Mouse (Mus musculus) forebrain, embryonic 10.5 days (tissue): ENCODE data around the gene Sec1. TPM values are rescaled to one million over a fixed set of nuclear protein-coding genes. Genes with fewer than 3 reads are reported as not detected.

Experiments
- DNase-seq: peaks from one replicate; pipeline ENCODE4 v3.0.0-alpha.2; 2017; ENCODE audit warnings: low spot score; ENCODE audit errors: extremely low spot score
- H3K27ac ChIP-seq: fragments of 300-500 bp; sonication (generic); 2 replicates; pipeline ENCODE4 v1.5.1; 2016; ENCODE audit warnings: mild to moderate bottlenecking
- H3K27me3 ChIP-seq: fragments of 300-500 bp; sonication (generic); 2 replicates; pipeline ENCODE4 v1.6.1; 2016; ENCODE audit warnings: mild to moderate bottlenecking; ENCODE audit not compliant: poor library complexity, severe bottlenecking
- H3K36me3 ChIP-seq: fragments of 300-500 bp; sonication (generic); replicated peaks from 2 replicates; pipeline ENCODE4 v1.6.1; 2016; ENCODE audit warnings: mild to moderate bottlenecking, moderate library complexity
- H3K4me1 ChIP-seq: fragments of 300-500 bp; sonication (generic); 2 replicates; pipeline ENCODE4 v1.6.1; 2016
- H3K4me3 ChIP-seq: fragments of 300-500 bp; sonication (generic); 2 replicates; pipeline ENCODE4 v1.5.1; 2016; ENCODE audit warnings: mild to moderate bottlenecking, moderate library complexity
- H3K9me3 ChIP-seq: fragments of 300-500 bp; sonication (generic); 2 replicates; pipeline ENCODE4 v1.6.1; 2016; ENCODE audit warnings: mild to moderate bottlenecking, moderate library complexity
- WGBS: fragments of 180-500 bp; shearing (Covaris S2); methylation state at CpG from one replicate; pipeline ENCODE4 v1.1.7; 2016; 5-methylcytosine and 5-hydroxymethylcytosine counted together
- polyA plus RNA-seq: library from polyadenylated mRNA; unstranded; fragments of >200 nt; fragmentation: Nextera tagmentation; extraction: Ambion mirVana; gene quantifications from 2 replicates; pipeline ENCODE4 v1.2.1, GENCODE M21; 2016

The Sec1 gene
- polyA plus RNA-seq, 1 experiment from 2014 or later = 0.78 TPM

DNA sequence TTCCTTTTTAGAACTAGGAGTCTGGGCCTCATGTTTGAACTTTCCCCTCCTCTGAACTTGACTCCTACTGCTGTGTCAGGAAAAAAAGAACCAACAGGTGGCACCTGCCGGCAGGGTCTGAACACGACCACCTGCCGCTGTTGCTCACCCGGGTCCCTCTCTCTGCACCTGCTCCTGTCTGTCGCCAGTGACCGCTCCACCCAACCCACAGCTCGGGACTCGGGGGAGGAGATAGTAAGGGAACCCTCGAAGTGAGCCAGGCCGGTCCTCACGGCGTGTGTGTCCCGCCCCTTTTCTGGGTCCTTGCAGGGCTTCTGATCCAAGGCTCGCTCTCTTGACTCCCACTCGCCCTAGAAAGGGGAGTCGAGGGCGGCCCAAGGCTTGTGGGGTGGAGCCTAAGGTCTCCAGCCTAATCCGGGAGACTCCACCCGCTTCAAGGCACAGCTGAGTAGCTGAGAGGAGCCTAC is 54.6 kb downstream of the Sec1 start, which contains the start of gene Mamstr:
Mamstr (plus strand) TSS at position 417 of the 467 bp plus-strand sequence.
- H3K4me3 ChIP-seq = peak within 1 kb of the TSS; percentile 37
- H3K4me1 ChIP-seq = peaks cover 57% of the 10 kb centered on the region
- DNase-seq = no peak
- H3K36me3 ChIP-seq = peaks cover 19% of the 10 kb centered on the region
- WGBS = 19% methylated on average over 19 of the region's 19 CpGs
- peaks cover 3% of the 10 kb centered on the region; the same call in 1 of the 2 replicates for H3K9me3 ChIP-seq
- peak within 1 kb of the TSS; percentile 73 for H3K27ac ChIP-seq
- peaks cover 23% of the 10 kb centered on the region for H3K27me3 ChIP-seq

DNA sequence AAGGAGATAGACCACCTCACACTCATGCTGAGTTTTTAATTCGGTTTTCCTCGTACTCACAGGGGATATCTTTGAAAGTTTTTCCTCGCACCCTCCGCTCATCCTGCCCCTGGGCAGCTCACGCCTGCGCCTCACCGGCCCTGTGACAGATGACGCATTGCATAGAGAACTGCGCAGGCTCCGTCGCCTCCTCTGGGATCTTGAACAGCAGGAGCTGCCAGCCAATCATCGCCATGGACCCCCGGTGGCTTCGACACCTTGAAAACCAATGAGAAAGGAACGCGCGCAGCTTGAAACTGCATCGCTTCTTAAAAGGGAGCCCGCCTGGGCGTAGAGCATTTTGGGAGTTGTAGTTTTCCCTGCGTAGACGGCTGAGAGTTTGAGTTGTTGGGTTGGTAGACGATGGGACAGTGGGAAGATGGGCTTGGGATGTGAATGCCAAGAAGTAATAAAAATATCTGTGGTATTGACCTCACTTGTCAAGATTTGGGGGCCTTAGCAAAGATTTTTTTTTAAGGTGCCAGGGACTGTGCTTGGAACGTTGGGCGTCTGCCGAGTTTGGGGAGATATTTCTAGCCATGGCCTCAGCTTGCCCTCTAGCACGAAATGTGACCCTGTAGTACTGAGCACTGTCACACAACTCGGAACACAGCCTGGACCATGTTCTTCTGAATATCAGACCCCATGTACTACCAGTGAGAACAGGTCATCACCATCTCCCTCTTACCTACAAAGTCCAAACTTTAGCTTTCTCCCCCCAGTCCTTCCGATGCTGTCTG is 55.4 kb downstream of the Sec1 start:
- peak; percentile 94 for DNase-seq
- peaks cover 3% of the 10 kb centered on the region; the same call in 1 of the 2 replicates for H3K9me3 ChIP-seq
- peaks cover 24% of the 10 kb centered on the region for H3K27me3 ChIP-seq
- 19% methylated on average over 29 of the region's 29 CpGs for WGBS
- peak overlapping the region; percentile 37 for H3K4me3 ChIP-seq
- H3K36me3 ChIP-seq = peaks cover 19% of the 10 kb centered on the region
- peaks cover 50% of the 10 kb centered on the region for H3K4me1 ChIP-seq
- peak overlapping the region; percentile 73 for H3K27ac ChIP-seq

DNA sequence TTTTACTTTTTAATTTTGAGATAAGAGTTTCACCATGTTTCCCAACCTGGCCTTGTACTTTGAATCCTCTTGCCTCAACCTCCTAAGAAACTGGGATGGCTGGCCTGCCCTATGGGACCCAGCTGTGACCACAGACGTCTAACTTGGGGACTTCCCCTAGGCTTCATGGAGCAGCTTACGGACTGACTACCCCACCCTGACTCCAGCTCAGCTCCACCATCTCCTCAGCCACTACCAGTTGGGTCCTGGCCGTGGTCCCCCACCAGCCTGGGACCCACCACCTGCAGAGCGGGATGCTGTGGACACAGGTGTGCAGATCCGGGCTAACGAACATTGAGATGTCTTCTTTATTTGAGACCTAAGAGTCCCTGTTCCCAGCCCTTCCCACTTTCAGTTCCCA is 56.5 kb downstream of the Sec1 start:
- H3K9me3 ChIP-seq = peaks cover 3% of the 10 kb centered on the region; the same call in 1 of the 2 replicates
- H3K36me3 ChIP-seq = peaks cover 19% of the 10 kb centered on the region
- DNase-seq = no peak
- H3K27ac ChIP-seq = no peak overlapping the region
- peak overlapping the region; percentile 37; the same call in 1 of the 2 replicates for H3K4me3 ChIP-seq
- WGBS = 93% methylated on average over 6 of the region's 6 CpGs
- peaks cover 35% of the 10 kb centered on the region for H3K27me3 ChIP-seq
- peaks cover 42% of the 10 kb centered on the region for H3K4me1 ChIP-seq

DNA sequence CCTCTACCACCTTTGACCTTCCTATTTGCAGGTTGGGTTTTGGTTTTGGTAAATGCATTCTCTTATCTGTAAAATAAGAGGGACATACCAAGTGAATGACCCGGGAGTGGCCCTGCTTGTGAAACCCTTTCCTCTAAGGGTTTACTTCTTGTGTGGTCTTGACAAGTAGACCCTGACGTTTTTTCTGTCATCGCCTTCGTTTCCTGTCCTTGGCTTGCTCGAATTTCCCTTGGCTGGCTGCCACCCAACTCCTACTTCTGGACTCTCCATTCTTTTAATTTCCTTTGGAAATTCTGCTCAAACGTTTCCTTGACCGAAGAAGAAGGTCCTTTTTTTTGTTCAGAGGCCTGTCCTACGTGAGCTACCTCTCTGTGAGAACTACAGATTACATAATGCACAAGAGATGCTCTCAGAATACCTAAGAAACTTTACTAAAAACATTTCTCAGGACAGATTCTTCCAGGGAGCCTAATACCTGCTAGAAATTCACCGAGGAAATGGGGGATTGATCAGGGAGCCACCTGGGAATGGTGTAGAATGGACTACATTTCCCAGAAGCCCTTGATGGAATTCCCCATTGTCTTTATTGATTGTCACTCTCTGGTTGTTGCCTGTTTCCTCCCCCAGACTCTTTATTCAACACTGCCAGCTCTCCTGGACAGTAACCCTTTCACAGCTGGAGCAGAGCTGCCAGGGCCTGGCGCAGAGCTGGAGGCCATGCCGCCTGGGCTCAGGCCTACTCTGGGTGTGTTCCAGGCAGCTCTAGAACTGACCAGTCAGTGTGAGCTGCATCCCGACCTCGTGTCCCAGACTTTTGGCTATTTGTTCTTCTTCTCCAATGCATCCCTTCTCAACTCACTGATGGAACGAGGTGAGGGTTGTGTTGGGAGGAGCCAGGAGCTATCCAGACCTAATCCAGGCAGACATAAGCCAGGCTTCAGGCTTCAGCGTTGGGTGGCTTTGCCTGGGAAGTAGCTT is 58.2 kb downstream of the Sec1 start:
- 87% methylated on average over 15 of the region's 15 CpGs for WGBS
- Histone ChIP-seq H3K4me1 (peaks cover 33% of the 10 kb centered on the region), H3K9me3 (peaks cover 3% of the 10 kb centered on the region; the same call in 1 of the 2 replicates), H3K36me3 (peaks cover 19% of the 10 kb centered on the region), H3K27ac (no peak overlapping the region), H3K27me3 (peaks cover 46% of the 10 kb centered on the region), H3K4me3 (no peak overlapping the region)
- no peak for DNase-seq

DNA sequence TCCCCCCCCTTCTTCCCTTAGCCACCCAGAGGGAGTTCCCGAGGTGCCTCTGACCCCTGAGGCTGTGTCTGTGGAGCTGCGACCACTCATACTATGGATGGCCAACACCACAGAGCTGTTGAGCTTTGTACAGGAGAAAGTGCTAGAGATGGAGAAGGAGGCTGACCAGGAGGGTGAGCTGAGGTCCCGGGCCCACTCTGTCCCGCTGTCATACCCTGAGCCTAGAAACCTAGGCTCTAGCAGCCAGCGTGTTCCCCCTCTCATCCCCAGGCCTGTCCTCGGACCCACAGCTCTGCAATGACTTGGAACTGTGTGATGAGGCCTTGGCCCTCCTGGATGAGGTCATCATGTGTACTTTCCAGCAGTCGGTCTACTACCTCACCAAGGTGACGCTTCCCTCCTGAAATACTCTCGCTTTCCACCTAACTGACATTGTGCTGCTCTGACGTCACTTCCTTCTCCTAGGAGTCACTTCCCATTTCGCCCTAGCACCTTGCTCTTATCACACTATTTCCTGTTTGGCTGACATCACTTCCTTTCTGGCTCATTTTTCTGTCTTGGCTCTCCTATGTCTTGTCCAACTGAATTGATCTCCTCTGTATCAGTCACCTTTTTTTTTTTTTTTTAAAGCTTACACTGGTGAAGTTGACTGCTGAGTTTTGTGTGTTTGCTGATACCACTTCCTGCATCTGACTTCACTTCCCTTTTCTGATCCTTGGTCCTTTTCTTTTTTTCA is 59.1 kb downstream of the Sec1 start:
- no peak for DNase-seq
- H3K4me3 ChIP-seq = no peak overlapping the region
- H3K9me3 ChIP-seq = peaks cover 3% of the 10 kb centered on the region; the same call in 1 of the 2 replicates
- H3K36me3 ChIP-seq = peaks cover 19% of the 10 kb centered on the region
- WGBS = 95% methylated on average over 11 of the region's 11 CpGs
- no peak overlapping the region for H3K27ac ChIP-seq
- peaks cover 47% of the 10 kb centered on the region for H3K27me3 ChIP-seq
- H3K4me1 ChIP-seq = peaks cover 30% of the 10 kb centered on the region

DNA sequence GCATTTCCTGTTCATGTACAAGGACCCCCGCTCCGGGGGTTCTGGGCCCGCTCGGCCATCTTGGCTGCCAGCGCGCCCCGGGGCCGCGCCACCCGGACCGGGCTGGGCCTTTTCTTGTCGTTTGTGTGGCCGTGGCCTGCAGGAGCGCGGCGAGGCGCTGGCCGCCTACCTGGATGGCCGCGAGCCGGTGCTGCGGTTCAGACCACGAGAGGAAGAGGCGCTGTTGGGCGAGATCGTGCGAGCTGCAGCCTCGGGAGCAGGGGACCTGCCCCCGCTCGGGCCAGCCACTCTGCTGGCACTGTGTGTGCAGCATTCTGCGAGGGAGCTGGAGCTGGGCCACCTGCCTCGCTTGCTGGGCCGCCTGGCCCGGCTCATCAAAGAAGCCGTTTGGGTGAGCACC is 61.7 kb downstream of the Sec1 start:
- peaks cover 64% of the 10 kb centered on the region for H3K27me3 ChIP-seq
- WGBS = 13% methylated on average over 32 of the region's 35 CpGs
- peaks cover 18% of the 10 kb centered on the region for H3K4me1 ChIP-seq
- DNase-seq = no peak
- peak overlapping the region; percentile 75 for H3K27ac ChIP-seq
- H3K36me3 ChIP-seq = peaks cover 19% of the 10 kb centered on the region
- H3K9me3 ChIP-seq = peaks cover 3% of the 10 kb centered on the region; the same call in 1 of the 2 replicates
- H3K4me3 ChIP-seq = peak overlapping the region; percentile 42

DNA sequence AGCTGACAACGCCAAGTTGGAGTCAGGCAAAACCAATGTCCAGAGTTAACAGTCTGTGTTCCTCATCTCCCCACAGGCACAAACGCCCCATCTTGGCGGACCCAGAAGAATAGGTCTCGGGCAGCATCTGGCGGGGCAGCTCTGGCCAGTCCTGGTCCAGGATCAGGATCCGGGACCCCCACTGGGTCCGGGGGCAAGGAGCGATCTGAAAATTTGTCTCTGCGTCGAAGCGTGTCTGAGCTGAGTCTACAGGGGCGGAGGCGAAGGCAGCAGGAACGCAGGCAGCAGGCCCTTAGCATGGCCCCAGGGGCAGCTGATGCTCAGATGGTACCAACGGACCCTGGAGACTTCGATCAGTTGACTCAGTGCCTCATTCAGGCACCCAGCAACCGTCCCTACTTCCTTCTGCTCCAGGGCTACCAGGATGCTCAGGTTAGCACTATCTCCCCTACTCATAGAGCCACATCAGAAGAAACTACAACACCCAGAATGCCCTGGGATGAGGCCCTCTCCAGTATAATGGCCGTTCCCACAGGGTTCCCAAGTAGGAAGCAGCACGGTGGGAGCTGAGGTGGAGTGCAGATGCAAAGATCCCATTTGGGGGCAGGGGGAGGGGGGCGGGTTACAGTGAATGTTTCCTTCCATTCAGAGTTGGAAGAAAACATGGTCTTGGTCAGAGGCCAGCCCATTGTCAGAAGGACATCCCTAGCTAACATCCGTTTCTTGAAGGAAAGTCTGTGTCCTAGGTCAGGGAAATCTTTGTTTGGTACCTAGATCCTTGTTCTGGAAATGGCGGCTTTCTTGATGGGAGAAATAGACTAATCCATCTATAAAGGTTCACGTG is 63.9 kb downstream of the Sec1 start:
- WGBS = 74% methylated on average over 23 of the region's 23 CpGs
- peaks cover 84% of the 10 kb centered on the region for H3K27me3 ChIP-seq
- H3K36me3 ChIP-seq = no peaks in the 10 kb centered on the region
- H3K4me3 ChIP-seq = no peak overlapping the region
- H3K4me1 ChIP-seq = peaks cover 18% of the 10 kb centered on the region
- DNase-seq = no peak
- H3K9me3 ChIP-seq = no peaks in the 10 kb centered on the region; the same call in 1 of the 2 replicates
- no peak overlapping the region for H3K27ac ChIP-seq

DNA sequence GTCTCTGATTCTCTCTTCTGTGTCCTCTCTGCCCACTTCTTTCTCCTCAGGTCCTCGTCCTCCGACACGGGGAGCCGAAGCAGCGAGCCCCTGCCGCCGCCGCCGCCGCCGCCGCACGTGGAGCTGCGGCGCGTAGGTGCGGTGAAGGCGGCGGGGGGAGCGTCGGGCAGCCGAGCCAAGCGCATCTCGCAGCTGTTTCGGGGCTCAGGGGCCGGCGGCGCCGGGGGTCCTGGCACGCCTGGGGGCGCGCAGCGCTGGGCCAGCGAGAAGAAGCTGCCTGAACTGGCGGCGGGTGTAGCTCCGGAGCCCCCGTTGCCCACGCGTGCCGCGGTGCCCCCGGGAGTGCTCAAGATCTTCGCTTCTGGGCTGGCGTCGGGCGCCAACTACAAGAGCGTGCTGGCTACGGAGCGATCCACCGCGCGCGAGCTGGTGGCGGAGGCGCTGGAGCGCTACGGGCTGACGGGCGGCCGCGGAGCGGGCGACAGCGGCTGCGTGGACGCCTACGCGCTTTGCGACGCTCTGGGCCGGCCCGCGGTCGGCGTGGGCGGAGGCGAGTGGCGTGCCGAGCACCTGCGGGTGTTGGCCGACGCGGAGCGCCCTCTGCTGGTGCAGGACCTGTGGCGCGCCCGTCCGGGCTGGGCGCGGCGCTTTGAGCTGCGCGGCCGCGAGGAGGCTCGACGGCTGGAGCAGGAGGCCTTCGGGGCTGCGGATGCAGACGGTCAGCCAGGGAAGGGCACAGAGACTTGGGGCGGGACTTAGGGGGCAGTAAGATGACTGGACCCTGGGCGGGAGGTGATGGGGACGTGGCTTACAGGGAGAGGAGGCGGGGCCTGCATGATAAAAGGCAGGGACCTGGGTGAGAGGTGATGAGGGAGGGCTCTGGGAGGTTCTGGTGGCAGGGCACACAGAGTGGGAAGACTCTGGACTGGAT is 65.6 kb downstream of the Sec1 start:
- no peaks in the 10 kb centered on the region for H3K9me3 ChIP-seq
- DNase-seq = peak; percentile 82
- peak overlapping the region; percentile 88 for H3K27ac ChIP-seq
- H3K27me3 ChIP-seq = peaks cover 90% of the 10 kb centered on the region
- peak overlapping the region; percentile 70 for H3K4me3 ChIP-seq
- H3K36me3 ChIP-seq = no peaks in the 10 kb centered on the region
- 1% methylated on average over 105 of the region's 105 CpGs for WGBS
- peaks cover 18% of the 10 kb centered on the region for H3K4me1 ChIP-seq
